Mouse (Mus musculus) mouse trophoblast stem cell (cell line): Measurements from ENCODE around the gene Cct8.

Source experiments
- in situ Hi-C, 2 experiments: fragments of 300-500 bp; cut with MseI, MboI; formaldehyde crosslinking; loops; 2 replicates in 1 of 2; 3 replicates in 1 of 2; pipeline ENCODE4 v1.15.1; 2025

Gene Cct8

DNA sequence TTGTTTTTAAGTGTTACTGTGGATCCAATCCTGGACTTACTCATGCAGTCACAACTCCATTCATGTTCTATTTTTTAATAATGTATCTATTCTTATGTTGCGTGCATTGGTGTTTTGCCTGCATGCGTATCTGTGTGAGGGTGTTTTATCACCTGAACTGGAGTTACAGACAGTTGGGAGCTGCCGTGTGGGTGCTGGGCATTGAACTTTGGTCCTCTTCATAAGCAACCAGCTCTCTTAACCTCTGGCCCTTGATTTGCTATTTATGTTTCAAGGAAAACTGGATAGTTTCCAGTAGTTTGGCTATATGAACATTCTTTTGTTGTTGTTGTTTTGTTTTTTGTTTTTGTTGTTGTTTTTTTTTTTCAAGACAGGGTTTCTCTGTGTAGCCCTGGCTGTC, 50.1 kb downstream of the Cct8 start:
- in situ Hi-C loops, result no loop called here

DNA sequence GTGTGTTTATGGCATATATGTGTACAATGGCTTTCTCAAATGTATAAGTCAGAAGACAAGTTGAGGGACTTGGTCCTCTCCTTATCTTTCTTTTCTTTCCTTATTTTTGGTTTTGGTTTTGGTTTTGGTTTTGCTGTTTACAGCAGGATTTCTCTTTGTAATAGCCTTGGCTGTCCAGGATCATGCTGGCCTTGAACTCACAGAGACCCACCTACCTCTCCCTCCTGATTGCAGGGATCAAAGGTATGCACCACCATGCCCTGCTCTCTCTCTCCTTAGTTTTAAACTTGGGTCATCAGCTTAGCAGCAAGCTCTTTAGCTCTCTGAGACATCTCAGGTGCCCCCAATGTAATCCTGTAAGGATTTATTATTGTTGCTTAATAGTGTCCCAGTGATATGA, 50.6 kb downstream of the Cct8 start:
- in situ Hi-C loops, result no loop called here

- in situ Hi-C loops, result no loop called here
These were observed 51.6 kb downstream of the Cct8 start for GRCm38 (mm10) chr16:87444071-87444470.

DNA sequence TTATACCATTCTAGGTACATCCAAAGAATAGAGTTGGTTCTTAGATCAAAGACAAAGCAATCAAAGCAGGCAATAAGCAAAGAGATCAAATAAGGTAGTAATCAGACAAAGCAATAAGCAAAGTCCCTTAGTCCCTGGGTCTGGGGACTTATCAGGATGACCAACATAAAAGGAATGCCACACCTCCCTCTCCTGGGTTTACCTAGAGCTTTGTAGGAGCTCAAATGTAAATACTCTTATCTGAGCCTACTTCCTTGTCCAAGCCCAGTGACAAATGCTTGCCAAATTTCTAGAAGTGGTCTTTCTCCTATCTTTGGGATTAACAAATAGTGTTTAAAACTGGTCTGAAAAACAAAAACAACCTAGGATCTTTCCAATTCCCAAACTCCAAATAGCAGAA, 52.4 kb downstream of the Cct8 start:
- in situ Hi-C loops, result no loop called here

GRCm38 (mm10) chr16:87442291-87442690, 53.4 kb downstream of the Cct8 start:
- in situ Hi-C loops, result no loop called here

GRCm38 (mm10) chr16:87441089-87441488, 54.6 kb downstream of the Cct8 start:
- in situ Hi-C loops, result no loop called here

GRCm38 (mm10) chr16:87440184-87440686, 55.4 kb downstream of the Cct8 start, which contains the start of gene Rwdd2b:
TSS of gene Rwdd2b (minus strand) at chr16:87440573.
- in situ Hi-C loops, result no loop called here

- in situ Hi-C loops, result no loop called here
These were observed 57.0 kb downstream of the Cct8 start for GRCm38 (mm10) chr16:87438697-87439096.

DNA sequence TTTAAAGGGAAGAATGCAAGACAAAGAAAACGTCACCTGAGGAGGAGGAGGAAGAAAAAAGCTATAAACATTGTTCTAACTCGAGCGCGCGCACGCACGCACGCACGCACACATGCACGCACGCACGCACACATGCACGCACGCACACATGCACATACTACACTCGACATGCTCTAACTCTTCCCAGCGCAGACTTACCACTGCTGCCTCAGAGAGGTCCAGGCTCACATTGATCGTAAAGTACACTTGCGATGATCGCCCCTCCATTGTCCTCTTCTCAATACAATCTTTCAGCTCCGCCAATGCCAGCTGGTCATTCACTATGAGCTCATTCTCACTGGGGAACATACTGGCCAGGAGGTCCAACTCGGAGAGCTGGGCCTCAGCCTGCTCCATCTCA, 58.6 kb downstream of the Cct8 start:
- in situ Hi-C loops, result no loop called here

DNA sequence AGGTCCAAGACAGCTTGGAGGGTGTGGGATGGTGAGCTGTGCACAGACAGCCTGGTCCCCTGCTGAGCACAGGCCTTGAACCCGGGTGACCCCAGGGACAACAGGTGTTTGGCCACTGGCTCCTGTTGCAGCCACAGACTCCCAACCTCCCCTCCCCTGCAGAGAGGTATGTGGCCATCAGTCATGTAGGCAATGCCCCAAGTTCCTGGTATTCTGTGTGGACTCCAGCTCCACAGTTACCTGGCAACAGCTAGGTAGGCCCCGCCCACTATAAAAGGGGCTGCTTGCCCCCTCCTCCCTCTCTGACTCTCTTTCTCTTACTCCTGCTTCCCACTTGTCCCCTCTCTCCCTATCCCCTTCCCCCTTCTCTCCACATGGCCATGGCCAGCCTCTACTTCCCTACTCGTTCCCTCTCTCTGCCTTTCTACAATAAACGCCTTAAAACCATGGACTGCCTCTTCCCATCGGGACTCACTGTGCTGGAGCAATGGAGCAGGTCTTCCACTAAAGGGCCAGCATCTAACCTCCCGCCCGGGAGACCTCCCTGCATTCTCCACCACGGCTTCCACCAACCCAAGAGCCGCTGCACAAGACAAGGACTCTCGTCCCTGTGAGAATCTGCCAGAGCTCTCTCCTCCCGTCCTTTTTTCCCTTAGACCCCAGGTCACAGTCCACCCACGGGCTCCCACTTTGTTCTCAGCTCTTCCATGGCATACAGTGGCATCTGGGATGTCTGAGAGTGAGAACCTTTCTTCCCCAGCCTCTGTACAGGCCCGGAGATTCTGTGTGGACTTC, 60.1 kb downstream of the Cct8 start:
- in situ Hi-C loops, result no loop called here

- in situ Hi-C loops, result no loop called here
These were observed 60.7 kb downstream of the Cct8 start for GRCm38 (mm10) chr16:87434946-87435345.

DNA sequence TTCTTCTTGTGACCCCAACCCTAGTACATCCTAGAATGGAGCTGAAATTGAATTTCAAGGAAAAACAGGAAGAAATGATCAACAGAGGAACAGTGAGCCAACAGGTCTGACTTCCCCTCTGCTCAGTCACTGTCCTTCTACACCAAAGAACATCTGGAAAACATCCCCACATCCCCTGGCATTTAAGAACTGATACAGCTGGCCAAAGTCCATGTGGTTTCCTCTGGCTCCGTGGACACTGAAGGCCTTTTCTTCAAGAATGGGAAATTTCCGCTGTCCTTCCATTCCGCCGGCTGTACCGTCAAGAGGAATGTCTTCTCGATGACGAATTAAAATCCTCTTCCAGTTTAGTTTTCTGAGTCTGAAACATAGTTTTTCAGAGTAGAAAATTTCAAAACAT, 61.4 kb downstream of the Cct8 start:
- in situ Hi-C loops, result no loop called here
